Mouse (Mus musculus) T-helper 2 cell (primary cell): Measurements from ENCODE around the gene Ankdd1a.

ENCODE experiments used
- in situ Hi-C: fragments of 300-600 bp; cut with MboI, MseI; formaldehyde crosslinking; loops from one replicate; pipeline ENCODE4 v1.15.1; 2025; ENCODE audit warnings: high pct_unique_total_duplicates

The Ankdd1a gene

DNA sequence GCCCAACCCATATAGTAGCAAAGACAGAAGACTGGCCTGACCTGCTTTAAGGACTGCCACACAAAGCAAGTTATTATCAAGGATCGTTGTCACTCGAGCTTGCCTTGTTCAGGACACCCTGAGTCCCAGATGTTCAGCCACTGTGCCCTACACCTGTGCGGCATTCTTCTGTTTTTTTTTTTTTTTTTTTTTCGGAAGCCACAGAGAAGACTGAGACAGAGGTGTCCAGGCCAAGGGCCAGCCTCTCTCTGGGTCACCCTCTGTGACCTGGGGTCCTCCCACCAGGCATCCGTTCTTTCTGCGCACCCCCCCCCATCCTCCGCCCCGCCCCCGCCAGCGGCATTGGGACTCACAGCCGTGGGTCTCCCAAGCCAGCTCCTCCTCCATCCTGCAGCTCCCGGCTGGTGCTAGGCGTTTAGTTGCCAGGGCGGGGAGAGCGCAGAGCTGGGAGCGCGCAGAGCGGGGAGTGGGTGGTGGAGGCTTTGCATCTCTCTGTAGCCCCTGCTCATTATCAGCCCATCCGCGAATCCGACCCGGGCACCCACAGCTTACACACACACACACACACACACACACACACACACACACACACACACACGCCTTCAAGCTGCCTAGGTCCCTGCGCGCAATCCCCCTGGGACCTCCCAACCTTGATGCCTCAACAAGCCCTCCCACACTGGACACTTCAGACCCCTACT is at the start of gene Ankdd1a:
Gene Ankdd1a (minus strand): TSS at position 387 of the 698 bp plus-strand sequence.
- in situ Hi-C loops: loop anchor here (5.0 to 10.0 kb wide), 3 partner anchors 67 to 895 kb away; partner anchors contain the start of gene Pif1

DNA sequence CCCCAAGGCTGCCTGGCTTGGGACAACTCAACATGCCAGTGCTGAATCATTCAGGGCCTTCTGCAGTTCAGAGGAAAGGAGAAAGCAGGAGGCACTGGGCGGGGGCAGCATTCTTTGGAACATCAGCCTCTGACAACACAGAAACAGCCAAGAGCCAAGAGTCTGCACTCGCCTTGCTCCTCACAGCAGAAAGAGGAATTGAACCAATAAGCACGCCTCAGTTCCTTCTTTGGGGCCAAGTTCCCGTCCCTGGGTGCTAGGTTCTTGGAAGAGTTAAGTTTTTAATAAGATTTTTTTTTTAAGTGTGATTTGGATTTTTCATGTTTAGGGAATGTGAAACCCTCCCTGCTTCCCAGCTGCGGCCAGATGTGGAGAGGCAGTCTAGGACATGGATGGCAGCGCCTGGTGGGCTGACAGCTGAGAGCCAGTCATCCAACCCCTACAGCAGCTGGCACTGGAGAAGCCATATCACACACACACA is 49.5 kb upstream of the Ankdd1a start:
- in situ Hi-C loops: no loop called here

- in situ Hi-C loops: no loop called here
Observed at GRCm38 (mm10) chr9:65568787-65569186, 48.8 kb upstream of the Ankdd1a start.

- in situ Hi-C loops: no loop called here
Observed at GRCm38 (mm10) chr9:65564698-65565097, 44.7 kb upstream of the Ankdd1a start.

DNA sequence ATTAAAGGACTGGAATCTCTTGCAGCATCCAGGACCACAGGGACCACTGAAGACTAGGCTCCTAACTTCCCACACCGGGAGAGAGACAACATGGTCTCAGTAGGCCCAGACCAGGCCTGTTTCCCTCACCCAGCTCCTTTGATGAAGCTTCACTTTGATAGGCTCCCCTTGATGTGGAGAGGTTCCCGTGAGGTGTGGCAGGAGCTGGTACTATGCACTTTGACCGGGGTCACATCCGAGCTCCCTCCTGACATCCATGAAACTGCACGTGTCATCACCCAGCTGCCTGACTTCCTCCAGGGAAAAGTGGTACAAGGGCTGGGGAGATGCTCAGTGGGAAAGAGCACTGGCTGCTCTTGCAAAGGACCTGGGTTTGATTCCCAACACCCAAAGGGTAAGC is 43.1 kb upstream of the Ankdd1a start:
- in situ Hi-C loops: no loop called here

DNA sequence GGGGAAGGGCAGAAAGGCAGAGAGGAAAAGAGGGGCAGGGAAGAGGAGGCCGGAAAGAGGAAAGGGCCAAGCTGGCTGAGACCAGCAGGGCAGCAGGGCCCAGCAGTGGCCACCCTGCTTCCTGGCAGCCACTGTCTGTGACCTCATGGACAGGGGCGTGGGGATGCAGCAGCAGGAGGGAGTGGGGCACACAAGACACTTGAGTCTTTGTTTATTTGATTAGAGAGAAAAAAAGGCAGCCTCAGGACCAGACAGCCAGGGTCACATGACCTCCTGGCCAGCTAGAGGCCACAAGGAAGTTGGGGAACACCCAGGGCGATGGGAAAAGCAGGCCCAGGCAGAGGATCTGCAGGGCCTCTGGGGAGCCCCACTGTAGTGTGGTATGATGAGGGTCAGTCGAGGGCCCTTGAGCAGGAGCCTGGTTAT is 42.1 kb upstream of the Ankdd1a start:
- in situ Hi-C loops: no loop called here

- in situ Hi-C loops: no loop called here
Observed at GRCm38 (mm10) chr9:65561016-65561415, 41.0 kb upstream of the Ankdd1a start.

GRCm38 (mm10) chr9:65558806-65559205 is 38.8 kb upstream of the Ankdd1a start:
- in situ Hi-C loops: loop anchor here (10.0 kb wide), 1 partner anchor 1634 kb away; no protein-coding TSS in a partner anchor

- in situ Hi-C loops: loop anchor here (10.0 kb wide), 1 partner anchor 1632 kb away; no protein-coding TSS in a partner anchor
Observed at GRCm38 (mm10) chr9:65556979-65557378, 37.0 kb upstream of the Ankdd1a start.

DNA sequence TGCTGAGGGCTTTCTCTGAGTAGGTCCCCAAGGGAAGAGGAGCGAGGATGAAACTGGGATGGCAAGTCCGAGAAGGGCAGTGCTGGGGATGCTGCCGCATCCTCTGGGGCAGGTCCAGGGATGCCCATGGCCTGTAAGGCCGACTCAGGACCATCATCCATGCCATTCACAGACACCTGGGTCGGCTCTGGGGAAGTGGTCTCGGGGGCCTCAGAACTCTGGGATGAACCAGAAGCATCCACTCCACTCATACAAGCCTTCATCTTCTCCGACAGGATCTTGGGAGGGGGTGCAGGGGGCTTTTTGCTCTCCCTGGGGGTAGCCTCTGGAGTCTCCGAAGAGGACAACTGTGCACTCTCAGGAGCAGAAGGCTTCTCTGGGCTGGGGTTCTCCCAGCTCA is 36.4 kb upstream of the Ankdd1a start:
- in situ Hi-C loops: loop anchor here (10.0 kb wide), 1 partner anchor 1632 kb away; no protein-coding TSS in a partner anchor

- in situ Hi-C loops: loop anchor here (10.0 kb wide), 1 partner anchor 1631 kb away; no protein-coding TSS in a partner anchor
Observed at GRCm38 (mm10) chr9:65555621-65556020, 35.6 kb upstream of the Ankdd1a start.

- in situ Hi-C loops: loop anchor here (10.0 kb wide), 1 partner anchor 1630 kb away; no protein-coding TSS in a partner anchor
Observed at GRCm38 (mm10) chr9:65555001-65555405, 35.0 kb upstream of the Ankdd1a start.

GRCm38 (mm10) chr9:65552711-65553110 is 32.7 kb upstream of the Ankdd1a start:
- in situ Hi-C loops: loop anchor here (10.0 kb wide), 1 partner anchor 1628 kb away; no protein-coding TSS in a partner anchor

GRCm38 (mm10) chr9:65552141-65552540 is 32.1 kb upstream of the Ankdd1a start:
- in situ Hi-C loops: loop anchor here (10.0 kb wide), 1 partner anchor 1627 kb away; no protein-coding TSS in a partner anchor

DNA sequence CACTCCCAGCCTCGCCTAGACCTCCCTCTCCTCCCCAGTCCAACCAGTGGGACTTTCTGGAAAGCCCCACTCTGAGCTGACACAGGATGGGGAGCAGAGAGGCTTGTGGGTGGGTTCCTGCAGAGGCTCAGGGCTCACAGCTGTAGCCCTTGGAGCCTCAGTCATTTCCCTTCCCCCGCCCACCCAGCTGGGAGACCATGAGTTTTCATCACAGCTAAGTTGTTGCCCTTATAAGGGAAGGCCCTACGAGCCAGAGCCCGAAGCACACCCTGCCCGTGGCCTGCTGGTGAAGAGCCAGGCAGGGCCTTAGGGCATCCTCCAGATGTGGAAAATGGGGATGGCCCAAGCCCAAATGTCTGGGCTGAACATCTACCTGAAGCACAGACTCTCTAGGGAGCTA is 31.0 kb upstream of the Ankdd1a start:
- in situ Hi-C loops: loop anchor here (10.0 kb wide), 1 partner anchor 1626 kb away; no protein-coding TSS in a partner anchor

DNA sequence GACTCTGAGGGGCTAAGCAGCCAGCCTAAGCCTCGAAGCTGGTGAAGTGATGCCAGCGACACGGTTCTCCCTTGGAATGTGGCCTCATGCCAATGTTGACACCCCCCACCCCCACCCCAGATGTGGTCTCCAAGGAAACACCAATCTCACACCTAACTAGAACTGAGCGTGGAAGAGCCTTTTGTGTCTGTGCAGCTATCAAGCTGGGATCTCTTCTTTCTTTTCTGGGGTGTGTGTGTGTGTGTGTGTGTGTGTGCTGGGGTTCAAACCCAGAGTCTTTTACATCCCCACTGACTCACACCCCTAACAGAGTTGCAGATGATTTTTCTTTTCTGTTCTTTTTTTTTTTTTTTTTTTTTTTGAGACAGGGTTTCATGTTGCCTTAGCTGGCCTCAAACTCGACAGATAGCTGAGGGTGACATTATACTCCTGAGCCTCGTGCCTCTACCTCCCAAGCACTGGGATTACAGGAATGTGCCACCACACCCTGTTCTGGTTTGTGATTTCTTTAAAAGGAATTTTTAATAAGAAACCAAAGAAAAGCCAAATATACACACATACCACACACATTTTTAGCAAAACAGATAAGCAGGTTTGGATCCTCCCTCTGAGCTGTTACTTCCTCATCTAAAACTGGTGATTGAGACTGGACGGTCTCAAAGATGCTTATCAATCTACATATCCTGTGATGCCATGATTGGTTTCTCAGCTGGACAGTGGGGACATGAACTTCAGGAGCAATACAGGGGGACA is 30.3 kb upstream of the Ankdd1a start:
- in situ Hi-C loops: loop anchor here (10.0 kb wide), 1 partner anchor 1625 kb away; no protein-coding TSS in a partner anchor

GRCm38 (mm10) chr9:65549643-65550042 is 29.6 kb upstream of the Ankdd1a start:
- in situ Hi-C loops: loop anchor here (10.0 kb wide), 1 partner anchor 1625 kb away; no protein-coding TSS in a partner anchor

- in situ Hi-C loops: no loop called here
Observed at GRCm38 (mm10) chr9:65549139-65549538, 29.1 kb upstream of the Ankdd1a start.

DNA sequence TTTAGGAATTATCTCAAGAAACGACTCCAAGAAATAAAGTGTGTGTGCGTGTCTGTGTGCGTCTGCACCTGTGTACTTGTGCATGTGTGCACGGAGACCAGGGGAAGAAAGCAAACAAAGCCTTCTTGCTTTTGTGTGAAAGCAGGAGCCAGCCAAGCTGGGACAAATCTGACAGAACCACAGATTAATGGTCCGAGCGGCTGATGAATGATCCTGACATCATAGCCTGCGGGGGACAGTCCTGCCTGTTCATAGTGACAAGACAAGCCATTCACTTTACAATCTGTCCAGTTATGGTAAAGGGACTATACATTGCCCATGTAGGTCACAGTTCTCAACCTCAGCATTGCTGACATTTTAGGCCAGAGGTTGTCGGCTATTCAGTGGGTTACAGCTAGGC is 28.3 kb upstream of the Ankdd1a start:
- in situ Hi-C loops: no loop called here

DNA sequence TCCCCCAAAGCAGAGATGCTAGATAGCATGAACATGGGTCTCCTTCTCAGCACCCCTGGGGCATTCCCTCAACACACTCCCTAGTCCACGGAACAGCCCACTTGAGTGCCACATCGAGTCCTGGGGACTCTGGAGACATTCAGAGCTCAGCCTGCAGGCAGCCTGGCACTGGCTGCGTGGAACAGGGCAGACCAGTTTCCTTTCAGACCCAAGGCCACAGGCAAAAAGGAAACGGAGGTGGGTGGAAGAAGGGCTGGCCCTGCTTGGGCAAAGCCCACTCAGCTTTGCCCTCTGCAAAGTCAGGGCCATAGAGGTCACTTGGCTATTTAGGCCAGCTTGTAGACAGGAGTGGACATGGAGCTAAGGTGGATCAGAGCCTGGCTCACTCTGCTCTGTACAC is 27.9 kb upstream of the Ankdd1a start:
- in situ Hi-C loops: no loop called here

DNA sequence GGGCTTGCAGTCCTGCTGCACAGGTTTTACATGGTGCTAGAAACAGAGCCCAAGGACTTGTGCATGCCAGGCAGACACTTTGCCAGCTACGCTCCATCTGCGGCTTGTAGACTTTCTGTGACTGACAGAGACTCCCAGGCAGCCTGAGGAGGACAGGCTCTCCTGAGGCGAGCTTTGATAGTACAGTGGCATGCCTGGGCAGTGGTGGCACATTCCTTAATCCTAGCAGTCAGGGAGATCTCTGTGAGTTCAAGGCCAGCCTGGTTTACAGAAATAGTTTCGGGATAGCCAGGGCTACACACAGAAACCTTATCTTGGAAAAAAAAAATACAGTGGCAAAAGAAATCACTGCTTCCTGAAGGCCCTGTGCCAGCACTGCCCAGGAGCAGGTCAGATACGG is 27.1 kb upstream of the Ankdd1a start:
- in situ Hi-C loops: no loop called here

DNA sequence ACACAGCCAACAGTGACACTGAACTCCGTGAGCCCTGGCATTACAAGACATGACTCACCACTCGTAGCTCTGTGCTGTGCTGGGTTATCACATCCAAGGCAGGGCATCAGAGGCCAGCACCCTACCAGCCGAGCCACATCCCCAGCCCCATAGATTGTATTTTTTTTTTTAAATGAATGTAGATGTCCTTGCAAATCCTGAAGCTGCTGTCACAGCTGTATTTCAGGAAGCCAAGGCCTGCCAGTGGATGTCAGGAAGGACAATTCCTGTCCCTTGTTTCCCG is 26.4 kb upstream of the Ankdd1a start:
- in situ Hi-C loops: no loop called here
